Mouse (Mus musculus) C2C12 (cell line): Measurements from ENCODE around the gene BC049715.

Source experiments
- CEBPB ChIP-seq: IDR thresholded peaks from one replicate; pipeline ENCODE4 v1.6.1; 2011; ENCODE audit warnings: low read depth, mild to moderate bottlenecking, control low read depth, moderate library complexity
- CTCF ChIP-seq: IDR thresholded peaks from one replicate; pipeline ENCODE4 v1.5.1; 2011; ENCODE audit not compliant: control insufficient read depth, insufficient read depth, insufficient read length
- FOSL1 ChIP-seq: IDR thresholded peaks from one replicate; pipeline ENCODE4 v1.8.0; 2011; ENCODE audit warnings: mild to moderate bottlenecking, low read length; ENCODE audit not compliant: poor library complexity, insufficient read depth, severe bottlenecking
- MAX ChIP-seq: IDR thresholded peaks from one replicate; pipeline ENCODE4 v1.6.1; 2011; ENCODE audit warnings: mild to moderate bottlenecking, control low read depth
- MYOD1 ChIP-seq: IDR thresholded peaks from one replicate; pipeline ENCODE4 v1.6.1; 2011; ENCODE audit warnings: low read depth; ENCODE audit not compliant: control insufficient read depth, insufficient read length
- MYOG ChIP-seq: IDR thresholded peaks from one replicate; pipeline ENCODE4 v1.6.1; 2011; ENCODE audit not compliant: control insufficient read depth, insufficient read length; ENCODE audit errors: extremely low read depth
- USF1 ChIP-seq: IDR thresholded peaks from one replicate; pipeline ENCODE4 v1.6.1; 2011; ENCODE audit warnings: low read depth, mild to moderate bottlenecking, control low read depth, moderate library complexity

- TF ChIP-seq CTCF (no peak), MYOG (no peak), USF1 (no peak), MYOD1 (no peak), CEBPB (no peak), MAX (no peak), FOSL1 (no peak)
Measured at GRCm38 (mm10) chr6:136866150-136866549, 38.7 kb downstream of the BC049715 start.
